Mouse (Mus musculus) kidney, postnatal 4 days (tissue): ENCODE data around the gene Rnf10.
"Not testable (repeated sequence)": the region's sequence is repeated elsewhere in the genome, so short reads cannot be mapped to it uniquely, and the experiment has no call there.

ENCODE experiments used
- DNase-seq, 2 experiments: peaks; one replicate each; pipeline ENCODE4 v3.0.0; 2021; ENCODE audit warnings: mixed read lengths in 2 of 2

Gene Rnf10

DNA sequence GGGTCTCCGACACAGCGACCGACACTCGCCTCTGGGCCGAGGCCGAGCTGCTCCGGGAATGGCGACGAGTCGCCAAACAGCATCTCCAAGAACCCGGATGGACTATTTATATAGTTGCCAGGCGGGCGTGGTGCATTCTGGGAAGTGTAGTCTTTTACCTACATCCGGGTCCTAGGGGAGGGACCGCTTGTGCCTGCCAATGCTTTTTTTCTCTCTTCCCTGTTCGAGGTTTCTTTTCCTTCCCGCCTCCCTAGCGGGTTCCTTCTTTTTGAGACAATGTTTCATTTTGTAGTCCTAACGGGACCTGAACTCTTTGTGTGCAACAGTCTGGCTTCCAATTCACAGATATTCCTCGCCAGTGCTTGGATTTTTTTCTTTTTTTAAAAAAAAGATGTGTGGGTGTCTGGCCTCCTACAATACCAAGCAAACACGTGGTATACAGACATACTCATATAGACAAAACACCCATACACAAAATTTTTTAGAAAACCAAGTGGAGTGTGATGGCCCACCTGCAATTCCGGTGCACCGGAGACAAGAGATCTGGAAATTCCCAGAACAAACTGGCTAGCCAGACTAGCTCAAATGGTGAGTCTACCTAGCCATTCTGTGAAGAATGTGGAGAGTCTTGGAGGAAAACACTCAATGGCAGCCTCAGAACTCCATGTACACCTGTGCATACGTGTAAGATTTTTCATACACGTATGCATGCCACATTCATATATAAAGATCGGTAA lies at the start of gene Rnf10:
Gene Rnf10, minus strand, starts transcription at position 87 of the 737 bp plus-strand sequence.
- peak; percentile 97 for DNase-seq

DNA sequence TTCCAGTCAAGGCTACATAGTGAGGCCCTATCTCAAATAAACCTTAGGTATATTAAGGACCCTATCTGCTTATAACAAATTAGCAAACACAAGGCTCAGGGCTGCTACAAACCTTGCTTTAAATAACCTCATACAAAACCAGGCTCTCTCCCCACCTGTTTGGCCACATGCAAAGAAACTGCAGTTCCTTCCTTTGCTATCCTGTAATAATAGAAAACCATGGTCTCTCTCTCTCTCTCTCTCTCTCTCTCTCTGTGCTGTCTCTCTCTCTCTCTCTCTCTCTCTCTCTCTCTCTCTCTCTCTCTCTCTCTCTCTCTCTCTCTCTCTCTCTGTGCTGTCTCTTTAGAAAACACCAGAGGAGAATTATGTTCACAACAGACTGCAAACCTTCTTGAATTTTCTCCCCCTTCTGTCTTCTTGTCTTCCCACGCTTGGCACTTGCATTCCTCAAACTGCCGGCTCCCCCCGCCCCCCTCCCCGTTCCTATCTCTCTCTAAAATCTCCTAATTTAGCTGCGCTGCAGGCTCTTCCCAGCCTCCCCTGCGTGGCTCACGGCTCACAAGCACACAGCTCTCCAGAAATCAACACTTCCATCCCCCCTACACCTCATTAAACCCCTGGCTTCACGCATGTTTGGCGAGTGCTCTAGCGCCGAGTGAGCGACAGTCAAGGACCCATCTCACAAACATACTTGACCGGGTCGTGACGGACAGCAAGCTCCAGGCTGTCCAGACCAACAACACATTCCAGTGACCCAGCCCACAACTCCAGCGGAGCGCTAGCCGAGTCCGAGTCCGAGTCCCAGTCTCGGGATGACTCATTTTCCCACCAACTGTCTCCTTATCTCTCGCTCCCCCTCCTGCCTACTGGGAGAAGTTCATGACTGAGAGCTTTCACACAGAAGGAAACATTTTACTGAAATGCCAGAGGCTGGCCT lies 46.6 kb upstream of the Rnf10 start:
- peak; percentile 81 to 90 for DNase-seq

DNA sequence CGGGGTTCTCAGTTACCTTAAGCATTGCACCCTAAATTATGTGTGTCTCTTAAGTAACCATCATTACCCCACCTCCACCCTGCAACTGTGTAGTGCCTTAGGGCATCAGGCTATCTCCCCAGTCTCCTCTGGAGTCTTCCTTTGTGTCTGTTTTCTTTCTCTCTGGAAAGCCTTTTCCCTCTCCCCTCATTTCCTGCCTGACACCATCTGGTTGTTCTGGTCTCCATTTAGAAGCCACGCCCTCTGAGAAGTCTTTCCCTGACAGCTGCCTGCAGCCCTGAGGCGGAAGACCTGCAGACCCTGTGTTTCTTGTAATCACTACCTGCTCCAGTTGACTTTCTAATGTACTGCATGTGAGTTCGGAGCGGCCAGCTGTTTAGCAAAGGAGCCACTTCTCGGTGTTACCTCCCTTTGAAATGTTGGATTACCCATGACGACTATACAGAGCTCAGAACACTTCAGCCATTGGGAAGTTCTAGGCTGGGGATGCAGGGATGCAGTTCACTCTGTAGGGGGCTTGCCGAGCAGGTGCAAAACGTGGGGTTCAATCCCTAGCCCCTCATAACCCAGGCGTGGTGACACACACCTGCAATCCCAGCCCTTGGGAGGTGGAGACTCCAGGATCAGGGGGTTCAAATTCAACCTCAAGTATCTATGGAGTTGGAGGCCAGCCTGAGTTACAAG lies 45.1 kb upstream of the Rnf10 start:
- DNase-seq: peak; percentile 42 to 51

DNA sequence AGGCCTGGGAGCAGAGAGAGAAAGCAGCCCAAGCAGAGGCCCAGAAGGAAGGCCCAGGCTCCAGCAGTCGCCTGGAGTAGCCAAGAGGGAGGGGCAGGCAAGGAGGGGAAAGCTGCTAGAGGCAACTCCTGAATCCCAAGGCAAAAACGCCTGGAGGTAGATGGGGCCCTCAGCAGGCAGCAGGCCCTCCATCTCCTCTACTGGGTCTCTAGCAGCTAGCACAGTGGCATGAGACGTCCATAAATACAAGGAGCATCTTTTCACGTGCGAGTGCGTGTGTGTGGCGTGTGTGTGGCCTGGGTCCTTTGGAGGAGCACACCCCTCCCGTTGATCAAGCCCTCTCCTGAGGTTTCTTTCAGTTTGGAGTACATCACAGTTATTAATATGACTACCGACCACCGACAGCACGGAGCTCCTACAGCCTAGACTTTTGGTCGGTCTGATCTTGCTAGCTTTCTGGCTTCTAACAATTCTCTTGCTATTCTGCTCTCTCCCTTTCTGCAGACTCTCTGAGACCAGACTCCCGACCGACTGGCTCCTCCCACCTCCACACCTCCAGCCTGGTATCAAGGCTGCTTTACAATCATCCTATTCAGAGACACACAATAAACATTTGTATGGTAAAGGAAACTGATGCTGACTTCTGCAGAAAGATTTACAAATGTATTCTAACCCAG lies 44.4 kb upstream of the Rnf10 start:
- peak; percentile 32 to 49 for DNase-seq

DNA sequence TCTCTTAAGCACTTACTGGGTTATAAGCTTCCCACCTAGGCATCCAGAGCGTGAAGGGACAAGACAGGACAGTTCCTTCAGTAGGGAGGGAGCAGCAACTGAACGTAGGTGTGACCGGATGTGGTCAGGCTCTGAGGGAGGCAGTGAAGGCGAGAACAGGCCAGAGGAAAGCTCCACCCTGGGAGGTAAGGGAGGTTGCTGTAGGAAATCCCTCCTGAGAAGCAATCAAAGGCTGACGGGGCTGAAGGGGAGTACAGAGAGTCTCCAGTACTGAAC lies 40.9 kb upstream of the Rnf10 start:
- no peak for DNase-seq

DNA sequence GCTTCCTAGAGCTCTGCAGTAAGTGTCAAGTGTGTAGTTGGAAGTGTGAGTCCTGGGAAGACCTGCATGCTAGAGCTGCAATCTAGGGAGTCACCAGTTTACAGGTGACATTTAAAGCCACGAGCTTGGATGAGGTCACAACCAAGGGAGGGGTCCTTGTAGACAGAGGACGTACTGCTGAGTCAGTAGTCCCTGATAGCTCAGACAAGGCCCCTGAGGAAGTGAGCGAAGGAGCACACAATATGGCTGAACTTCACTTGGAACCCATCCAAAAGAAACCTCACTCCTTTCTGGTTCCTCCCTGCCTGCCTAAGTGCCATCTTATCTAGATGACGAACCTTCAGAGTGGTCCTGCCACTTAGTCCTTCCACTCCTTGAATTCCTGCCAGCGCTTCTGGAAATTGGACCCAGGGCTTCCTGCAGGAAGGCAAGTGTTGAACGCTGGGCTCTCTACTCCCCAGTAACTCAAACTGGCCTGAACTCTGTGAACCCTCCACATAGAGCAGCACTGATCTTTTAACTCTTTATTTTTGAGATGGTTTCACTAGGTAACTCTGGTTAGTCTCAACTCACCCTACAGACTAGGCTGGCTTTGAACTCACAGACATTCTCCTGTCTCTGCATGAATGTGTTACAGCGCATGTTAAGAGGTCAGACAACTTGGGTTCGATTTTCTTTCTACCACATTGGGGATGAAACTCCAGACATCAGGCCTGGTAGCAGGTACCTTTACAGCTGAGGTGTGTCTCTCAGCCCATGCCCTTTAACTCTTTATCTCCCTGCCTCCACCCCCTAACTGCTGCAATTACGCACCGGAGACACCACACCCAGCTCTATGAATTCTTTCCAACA lies 40.3 kb upstream of the Rnf10 start:
- DNase-seq: no peak

DNA sequence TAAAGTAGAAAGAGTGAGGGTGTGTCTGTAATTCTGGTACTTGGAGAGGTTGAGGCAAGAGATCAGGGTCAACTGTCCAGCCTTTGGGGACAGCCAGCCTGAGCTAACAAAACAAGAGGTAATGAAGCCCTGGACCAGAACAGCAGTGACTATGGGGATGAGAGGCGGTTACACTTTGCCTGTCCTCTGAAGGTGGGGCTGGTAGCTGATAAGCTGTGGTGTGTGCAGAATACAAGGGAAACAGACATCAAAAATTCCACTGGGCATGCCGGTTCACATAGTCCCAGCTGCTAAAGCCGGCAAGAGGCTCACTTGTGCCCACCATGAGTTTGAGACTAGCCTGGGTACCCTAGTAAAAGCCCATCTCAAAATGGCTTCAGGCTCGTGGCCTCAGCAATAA lies 39.7 kb upstream of the Rnf10 start:
- DNase-seq: no peak

DNA sequence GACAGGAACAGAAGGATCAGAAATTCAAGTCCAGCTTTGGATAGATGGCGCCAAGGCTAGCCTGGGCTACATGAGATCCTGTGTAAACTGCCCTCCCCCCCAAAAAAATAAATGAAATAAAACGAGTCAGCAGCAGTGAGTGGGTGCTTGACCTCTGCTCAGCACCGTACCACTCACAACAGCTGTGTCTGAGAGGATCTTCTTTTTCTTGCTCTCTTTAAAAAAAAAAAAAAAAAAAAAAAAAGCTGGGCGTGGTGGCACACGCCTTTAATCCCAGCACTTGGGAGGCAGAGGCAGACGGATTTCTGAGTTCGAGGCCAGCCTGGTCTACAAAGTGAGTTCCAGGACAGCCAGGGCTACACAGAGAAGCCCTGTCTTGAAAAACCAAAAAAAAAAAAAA lies 29.5 kb upstream of the Rnf10 start:
- not testable (repeated sequence) for DNase-seq

DNA sequence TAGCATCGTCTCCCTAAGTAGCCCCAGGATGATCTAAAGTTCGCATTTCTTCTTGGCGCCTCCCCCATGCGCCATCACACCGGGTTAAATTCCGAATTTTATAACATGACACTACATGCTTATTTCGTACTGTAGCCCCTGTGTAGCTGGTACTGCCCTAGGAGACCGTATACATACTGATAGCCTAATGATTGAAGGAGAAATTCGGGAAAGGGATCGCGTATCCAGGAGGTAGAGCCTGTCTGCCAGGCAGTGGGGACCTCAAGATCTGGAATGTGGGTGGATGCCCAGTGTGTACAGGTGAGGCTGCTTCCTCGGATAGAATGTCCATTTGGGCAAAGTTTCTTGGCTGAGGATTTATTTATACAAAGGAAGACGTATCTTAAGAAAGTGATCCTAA lies 28.9 kb upstream of the Rnf10 start:
- no peak for DNase-seq

DNA sequence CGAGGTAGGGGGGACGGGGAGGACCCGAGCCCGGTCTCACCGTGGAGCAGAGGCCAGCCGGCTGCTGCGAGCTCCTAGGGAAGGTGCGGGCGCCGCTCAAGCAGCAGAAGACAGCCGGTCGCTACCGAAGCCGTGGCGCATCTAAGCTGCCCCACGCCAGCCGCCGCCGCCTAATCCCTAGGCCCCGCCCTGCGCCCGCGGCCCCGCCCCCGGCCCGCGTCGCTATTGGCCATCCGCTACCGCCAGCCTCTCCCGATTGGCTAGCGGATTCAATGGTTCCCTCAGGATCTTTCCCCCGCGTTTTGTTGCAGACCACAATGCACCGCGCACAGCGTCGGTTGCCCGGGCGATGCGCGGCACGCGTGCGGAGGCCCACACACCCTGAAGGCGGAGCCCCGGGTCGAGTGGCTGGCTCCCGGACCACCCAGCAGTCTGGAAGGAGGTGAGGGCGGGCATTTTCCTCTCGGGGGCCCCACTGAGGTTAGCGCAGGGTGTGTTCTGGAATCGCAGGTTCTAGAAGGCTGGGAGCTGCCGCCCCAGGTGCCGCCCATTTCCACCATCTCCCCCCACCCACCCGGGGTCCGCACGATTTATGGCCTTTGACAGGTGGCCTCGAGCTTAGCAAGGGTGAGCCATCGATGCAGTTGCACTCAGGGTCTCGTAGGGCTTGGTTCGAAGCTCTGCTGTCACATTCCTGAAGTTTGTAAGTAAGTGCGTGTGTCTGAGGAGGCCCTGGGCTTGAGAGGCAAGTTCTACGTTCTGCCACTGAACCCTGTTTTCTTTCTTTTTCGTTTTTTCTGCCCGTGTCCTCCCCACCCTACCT lies 28.3 kb upstream of the Rnf10 start, which contains the start of gene Dynll1:
Gene Dynll1, minus strand, starts transcription at position 208 of the 823 bp plus-strand sequence.
- DNase-seq: peak; percentile 100

DNA sequence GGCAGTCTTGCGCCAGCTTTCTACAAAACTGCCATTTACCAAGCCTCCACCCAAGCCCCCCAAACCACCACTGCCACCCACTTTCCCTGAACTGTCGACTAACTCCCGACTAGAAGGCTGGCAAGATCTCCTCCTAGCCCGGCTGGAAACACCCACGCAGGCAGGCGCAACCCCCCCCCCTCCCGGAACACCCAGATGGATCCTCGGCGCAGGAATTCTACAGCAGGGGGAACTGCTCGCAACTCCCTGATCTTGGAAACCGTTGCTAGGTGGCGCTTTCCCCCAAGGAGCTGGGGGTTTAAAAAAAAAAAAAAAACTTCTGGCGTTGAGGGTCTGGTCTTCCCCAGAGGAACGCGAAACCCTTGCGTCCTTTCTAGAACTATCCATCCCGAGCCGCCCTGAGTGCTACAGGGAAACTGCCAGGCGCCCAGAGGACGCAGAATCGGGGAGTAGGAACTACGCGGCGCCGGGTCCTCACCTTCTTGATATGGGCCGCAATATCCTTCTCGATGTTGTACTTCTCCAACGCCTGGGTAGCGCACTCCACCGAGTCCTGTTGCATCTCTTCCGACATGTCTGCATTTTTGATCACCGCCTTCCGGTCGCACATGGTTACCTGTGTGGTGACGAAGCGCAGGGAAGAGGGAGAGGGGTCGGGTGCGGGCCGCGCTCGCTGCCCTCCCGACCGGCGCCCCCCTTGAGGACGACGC lies 27.5 kb upstream of the Rnf10 start:
- DNase-seq: peak; percentile 77 to 84

DNA sequence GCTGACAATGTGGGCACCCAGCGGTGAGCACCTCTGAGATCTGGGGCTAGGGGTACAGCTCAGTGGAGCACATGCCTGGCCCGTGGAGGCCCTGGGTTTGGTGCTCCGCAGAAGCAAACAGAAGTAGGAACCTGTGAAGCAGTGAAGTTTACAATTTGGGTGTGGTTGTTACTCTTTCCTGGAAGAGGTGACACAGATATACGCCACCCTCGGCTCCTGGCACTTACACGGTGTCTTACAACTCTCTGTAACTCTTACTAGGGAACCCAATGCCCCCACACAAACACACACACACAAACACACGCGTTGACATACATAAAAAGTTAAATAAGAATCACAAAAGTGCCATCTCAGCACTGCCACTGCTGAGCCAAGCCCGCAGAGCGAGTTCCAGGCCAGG lies 23.6 kb upstream of the Rnf10 start:
- DNase-seq: no peak

DNA sequence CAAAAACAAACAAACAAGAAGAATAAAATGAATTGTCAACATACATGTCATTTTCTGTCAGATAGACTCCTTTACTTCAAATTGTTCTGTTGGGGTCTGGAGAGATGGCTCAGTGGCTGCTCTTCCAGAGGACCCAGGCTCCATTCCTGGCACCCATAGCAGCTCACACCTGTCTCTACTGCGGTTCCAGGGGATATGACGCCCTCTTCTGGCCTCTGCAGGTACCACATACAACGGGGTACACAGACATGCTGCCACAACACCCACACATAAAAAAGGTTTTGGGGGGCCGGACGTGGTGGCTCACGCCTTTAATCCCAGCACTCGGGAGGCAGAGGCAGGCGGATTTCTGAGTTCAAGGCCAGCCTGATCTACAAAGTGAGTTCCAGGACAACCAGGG lies 21.5 kb upstream of the Rnf10 start:
- peak in 1 of 2 experiments; percentile 16 for DNase-seq

DNA sequence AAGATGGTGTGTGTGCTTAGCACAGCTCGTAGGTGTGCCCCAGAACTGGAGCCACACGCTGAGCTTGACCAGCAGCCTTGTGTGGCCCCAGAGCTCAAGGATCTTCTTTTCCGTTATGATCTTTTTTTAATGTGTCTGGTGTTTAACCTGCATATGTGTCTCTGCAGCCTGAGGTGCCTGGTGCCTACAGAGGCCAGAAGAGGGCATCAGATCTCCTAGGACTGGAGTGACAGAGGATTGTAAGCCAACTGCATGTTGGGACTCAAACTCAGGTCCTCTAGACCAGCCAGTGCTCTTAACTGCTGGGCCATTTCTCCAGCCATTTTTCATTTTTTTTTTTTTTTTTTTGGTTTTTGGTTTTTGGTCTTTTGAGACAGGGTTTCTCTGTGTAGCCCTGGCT lies 12.0 kb upstream of the Rnf10 start:
- DNase-seq: no peak

DNA sequence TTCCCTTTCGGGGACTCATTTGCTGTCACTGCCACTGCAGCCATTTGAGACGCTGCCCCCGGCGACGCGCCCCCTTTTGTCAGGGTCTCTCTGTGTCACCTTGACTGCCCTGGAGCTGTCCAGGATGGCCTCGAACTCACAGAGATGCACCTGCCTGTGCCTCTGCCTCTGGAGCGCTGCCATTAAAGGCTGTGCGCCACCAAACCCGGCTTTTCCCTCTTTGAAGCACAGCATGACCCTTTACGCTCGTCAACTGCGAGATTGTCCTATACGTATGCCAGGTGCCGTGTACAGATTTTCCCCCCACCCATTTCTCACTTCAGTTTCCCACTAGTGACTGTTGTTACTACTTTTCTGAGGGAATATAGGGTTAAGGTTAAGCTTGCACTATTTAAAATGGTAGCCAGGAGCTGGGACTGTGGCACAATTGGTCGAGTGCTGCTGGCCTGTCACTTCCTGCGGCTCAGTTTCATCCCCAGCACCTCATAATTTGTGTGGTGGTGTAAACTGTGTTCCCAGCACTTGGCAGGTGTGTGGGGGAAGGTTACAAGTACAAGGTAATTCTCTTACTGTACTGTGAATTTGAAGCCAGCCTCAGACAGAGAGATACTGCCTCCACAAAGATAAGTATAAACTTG lies 7.5 kb upstream of the Rnf10 start:
- peak; percentile 32 to 43 for DNase-seq

DNA sequence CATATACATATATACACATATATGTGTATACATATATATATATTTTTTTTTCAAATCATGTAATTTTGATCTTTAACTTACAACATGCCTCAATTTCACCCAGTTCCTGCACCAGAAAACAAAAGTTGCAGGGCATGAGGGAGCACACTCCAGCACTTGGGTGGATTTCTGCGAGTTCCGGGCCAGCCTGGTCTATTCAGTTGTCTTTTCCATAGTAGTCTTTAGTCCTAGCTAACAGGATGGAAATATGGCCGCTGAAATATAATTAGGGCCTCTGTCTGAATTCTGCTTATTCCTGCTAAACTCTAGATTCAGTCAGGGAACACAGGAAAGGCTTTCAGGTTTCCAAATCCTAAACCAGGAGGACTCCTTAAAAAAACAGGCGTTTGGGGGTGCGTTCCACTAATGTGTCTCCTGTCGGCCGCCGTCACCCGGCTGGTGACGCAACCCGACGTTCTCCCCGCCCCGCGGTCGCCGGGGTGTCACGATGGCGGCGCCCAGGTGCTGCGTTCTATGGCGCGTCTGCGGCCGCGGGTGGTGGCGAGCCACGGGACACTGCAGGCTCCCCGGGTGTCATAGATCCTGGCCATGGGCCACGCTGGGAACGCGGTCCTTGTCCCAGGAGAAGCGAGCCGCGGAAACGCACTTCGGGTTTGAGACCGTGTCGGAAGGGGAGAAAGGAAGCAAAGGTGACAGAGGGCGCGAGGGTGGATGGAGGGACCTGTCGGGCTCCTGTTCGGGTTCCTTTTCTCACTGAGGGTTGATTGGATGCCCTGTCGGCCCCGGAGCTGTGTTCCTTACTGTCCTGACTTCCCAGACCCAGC lies 6.7 kb upstream of the Rnf10 start, which contains the start of gene Coq5:
Gene Coq5, plus strand, starts transcription at position 441 of the 824 bp plus-strand sequence.
- DNase-seq: peak; percentile 89 to 92

DNA sequence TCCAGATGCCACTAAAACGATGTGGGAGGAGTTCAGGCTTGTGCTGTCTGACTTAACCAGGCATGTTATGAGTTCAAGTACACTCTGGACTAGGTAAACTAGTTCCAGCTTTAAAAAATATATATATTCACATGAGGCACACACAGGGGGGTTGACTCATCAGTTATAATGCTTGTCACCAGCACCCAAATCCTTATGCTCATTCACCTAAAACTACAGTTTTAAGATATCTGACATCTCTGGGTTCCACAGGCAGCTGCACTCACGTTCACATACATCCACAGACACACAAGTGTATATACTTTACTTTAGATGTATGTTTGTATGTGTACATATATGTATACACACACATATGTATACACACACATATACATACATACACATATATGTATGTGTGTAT lies 6.1 kb upstream of the Rnf10 start:
- DNase-seq: no peak

DNA sequence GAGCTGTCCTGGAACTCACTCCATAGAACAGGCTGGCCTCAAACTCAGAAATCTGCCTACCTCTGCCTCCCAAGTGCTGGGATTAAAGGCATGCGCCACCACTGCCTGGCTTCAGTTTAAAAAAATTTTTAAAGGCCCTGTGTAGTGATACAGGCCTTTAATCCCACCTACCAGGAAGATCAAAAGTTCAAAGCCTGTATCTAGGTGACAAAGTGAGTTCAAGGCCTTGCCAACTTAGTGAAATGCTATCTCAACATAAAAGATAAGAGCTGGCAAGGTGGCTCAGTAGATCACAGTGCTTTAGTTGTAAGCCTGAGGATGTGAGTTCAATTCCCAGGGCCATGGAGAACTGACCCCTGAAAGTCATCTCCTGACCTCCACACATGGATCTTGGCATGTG lies 5.4 kb upstream of the Rnf10 start:
- DNase-seq: no peak

DNA sequence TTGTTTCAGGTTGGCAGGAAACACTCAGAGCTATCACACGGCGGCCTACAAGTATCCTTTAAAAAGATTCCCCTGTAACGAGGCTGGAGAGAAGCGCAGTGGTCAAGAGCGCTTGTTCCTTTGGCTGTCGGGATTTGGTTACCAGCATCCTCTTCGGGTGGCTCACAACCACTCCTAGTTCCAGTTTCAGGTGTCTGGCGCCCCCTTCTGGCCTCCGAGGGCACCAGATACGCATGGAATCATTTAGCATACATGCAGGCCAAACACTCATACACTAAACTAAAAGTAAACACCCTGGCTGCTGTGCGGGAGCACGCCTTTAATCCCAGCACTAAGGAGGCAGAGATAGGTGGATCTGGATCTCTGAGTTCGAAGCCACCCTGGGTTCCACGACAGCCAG lies 3.3 kb upstream of the Rnf10 start:
- DNase-seq: peak; percentile 59 to 70
